Comparison of ENCODE assay signal across 18 mouse cellular contexts in genomic region chr1:59269466-59269865, GRCm38 (mm10). TPM values are rescaled to one million over a fixed set of nuclear protein-coding genes. Genes with fewer than 3 reads are reported as not detected.
A peak's percentile ranks its signal among the peaks of the same experiment; 100 is the strongest.
DNase-seq lines count a peak whose midpoint lies in the region; ATAC-seq and TF ChIP-seq lines count a peak whose summit lies in the region.
"Had no signal": no experiment of that assay in that cellular context is flagged by ENCODE, and none has a peak within 500 bp of the region (broad histone marks: within the 10 kb centered on the region; RNA-seq: fewer than 3 reads in every experiment).

No protein-coding gene starts in this region.

- peak overlapping the region; percentile 6; the same call in 1 of the 2 replicates for H3K4me2 ChIP-seq in heart, embryonic 13.5 days
- no peak overlapping the region for H3K4me2 ChIP-seq in limb, embryonic 15.5 days
- H3K4me2 ChIP-seq: forebrain, embryonic 13.5 days; lung, embryonic 15.5 days had no signal

- ATAC-seq in heart, embryonic 13.5 days (ENCODE audit: extremely low read depth, insufficient number of reproducible peaks, low FRiP score, low TSS enrichment), result no peak
- ATAC-seq in limb, embryonic 15.5 days (ENCODE audit: insufficient number of reproducible peaks, low FRiP score, low TSS enrichment, low read depth), result no peak

- H3K36me3 ChIP-seq in heart, embryonic 13.5 days, result no peaks in the 10 kb centered on the region
- no peaks in the 10 kb centered on the region for H3K36me3 ChIP-seq in limb, embryonic 15.5 days
- H3K36me3 ChIP-seq: lung, embryonic 15.5 days had no signal

- no peak overlapping the region for H3K4me3 ChIP-seq in heart, embryonic 13.5 days
- H3K4me3 ChIP-seq in embryonic fibroblast, embryonic 13.5 days (ENCODE audit: insufficient read depth, low read length), result no peak overlapping the region
- no peak overlapping the region for H3K4me3 ChIP-seq in limb, embryonic 15.5 days
- H3K4me3 ChIP-seq: forebrain, embryonic 13.5 days; lung, embryonic 15.5 days had no signal

- no peak for TF ChIP-seq CTCF in embryonic fibroblast, embryonic 13.5 days (IDR thresholded peaks at IDR 0.05; ENCODE audit: borderline replicate concordance, insufficient read depth, low read length)

- TF ChIP-seq POLR2A in embryonic fibroblast, embryonic 13.5 days (IDR thresholded peaks at IDR 0.05; ENCODE audit: low read depth, low read length), result no peak

- no peaks in the 10 kb centered on the region for H3K27me3 ChIP-seq in heart, embryonic 13.5 days (replicated peaks)
- H3K27me3 ChIP-seq in limb, embryonic 15.5 days, result no peaks in the 10 kb centered on the region
- H3K27me3 ChIP-seq: CH12.LX; forebrain, embryonic 13.5 days; lung, embryonic 15.5 days had no signal

- WGBS in heart, embryonic 13.5 days, result 79% methylated on average over 6 of the region's 6 CpGs
- 66% methylated on average over 6 of the region's 6 CpGs for WGBS in limb, embryonic 15.5 days

- H3K4me1 ChIP-seq in heart, embryonic 13.5 days, result peaks cover 9% of the 10 kb centered on the region
- H3K4me1 ChIP-seq in embryonic fibroblast, embryonic 13.5 days (ENCODE audit: control insufficient read depth, insufficient read depth, low read length), result peaks cover 12% of the 10 kb centered on the region; the same call in 1 of the 2 replicates
- peaks cover 21% of the 10 kb centered on the region for H3K4me1 ChIP-seq in limb, embryonic 15.5 days
- H3K4me1 ChIP-seq: forebrain, embryonic 13.5 days; lung, embryonic 15.5 days had no signal

- H3K9ac ChIP-seq in heart, embryonic 13.5 days, result no peak overlapping the region
- no peak overlapping the region for H3K9ac ChIP-seq in limb, embryonic 15.5 days
- H3K9ac ChIP-seq: forebrain, embryonic 13.5 days; liver, embryonic 14.5 days; lung, embryonic 15.5 days had no signal

- no peak overlapping the region for H3K27ac ChIP-seq in heart, embryonic 13.5 days (replicated peaks)
- H3K27ac ChIP-seq in embryonic fibroblast, embryonic 13.5 days (ENCODE audit: insufficient read depth, low read length), result peak overlapping the region; percentile 62
- H3K27ac ChIP-seq in limb, embryonic 15.5 days, result peak overlapping the region; percentile 78
- H3K27ac ChIP-seq: forebrain, embryonic 13.5 days; liver, embryonic 14.5 days; lung, embryonic 15.5 days had no signal

- DNase-seq in heart, adult 18-20 months, result no peak
- DNase-seq in NIH3T3 (ENCODE audit: low read depth), result peak; percentile 63
- DNase-seq in spleen, postnatal 14 days (ENCODE audit: low spot score in 2 of 2), result no peak
- no peak for DNase-seq in c-Kit-positive CD71-positive TER-119-positive erythroid progenitor cells, embryonic 14.5 days (ENCODE audit: low spot score)
- no peak for DNase-seq in spleen, postnatal 36 days (ENCODE audit: low spot score in 2 of 2)
- DNase-seq: cerebellum, adult 8-10 months; kidney, adult 11 months; right cerebral cortex, postnatal 25 days had no signal

- H3K9me3 ChIP-seq in heart, embryonic 13.5 days, result no peaks in the 10 kb centered on the region
- H3K9me3 ChIP-seq in limb, embryonic 15.5 days, result no peaks in the 10 kb centered on the region
- H3K9me3 ChIP-seq: forebrain, embryonic 13.5 days; lung, embryonic 15.5 days had no signal

RNA-seq across cellular contexts. Expression of gene Cdk15, which starts 12.8 kb away (rescaled TPM):
- polyA plus RNA-seq in heart, embryonic 13.5 days (2015; fragmentation: Nextera tagmentation; extraction: Ambion mirVana), result 0.37 TPM in 1 of 2 replicates, not detected in the other
- not detected for total RNA-seq in heart, adult 18-20 months (2021)
- 0.74 and 0.94 TPM in 2 replicates for polyA plus RNA-seq in embryonic fibroblast, embryonic 13.5 days (2011; ENCODE audit: insufficient read length, low read depth, missing spikeins)
- polyA plus RNA-seq in limb, embryonic 15.5 days (2015; fragmentation: Nextera tagmentation; extraction: Ambion mirVana), result 0.44 and 0.63 TPM in 2 replicates
- total RNA-seq: heart, adult 8-10 months; MEL; neutrophil, adult 5-6 weeks had no signal
- polyA plus RNA-seq: liver, embryonic 14.5 days; lung, embryonic 15.5 days had no signal

RNA-seq across cellular contexts. Expression of gene Als2, which starts 32.4 kb away (rescaled TPM):
- 7.1 TPM in 2 replicates for polyA plus RNA-seq in heart, embryonic 13.5 days (2015; fragmentation: Nextera tagmentation; extraction: Ambion mirVana)
- 1 to 10 TPM; 9.4 to 9.9 TPM for total RNA-seq in heart, adult 18-20 months (2021)
- polyA plus RNA-seq in embryonic fibroblast, embryonic 13.5 days (2011; ENCODE audit: insufficient read length, low read depth, missing spikeins), result 9.3 TPM in 2 replicates
- 7.5 TPM in 2 replicates for polyA plus RNA-seq in limb, embryonic 15.5 days (2015; fragmentation: Nextera tagmentation; extraction: Ambion mirVana)
